Mouse (Mus musculus): ENCODE measurements around the gene Sacs. TPM values are rescaled to one million over a fixed set of nuclear protein-coding genes. Genes with fewer than 3 reads are reported as not detected.
"Not testable (repeated sequence)": the region's sequence is repeated elsewhere in the genome, so short reads cannot be mapped to it uniquely, and the experiment has no call there.

Gene Sacs
- total RNA-seq, 2 experiments from 2014 or later = 36.6 to 41.3 TPM

DNA sequence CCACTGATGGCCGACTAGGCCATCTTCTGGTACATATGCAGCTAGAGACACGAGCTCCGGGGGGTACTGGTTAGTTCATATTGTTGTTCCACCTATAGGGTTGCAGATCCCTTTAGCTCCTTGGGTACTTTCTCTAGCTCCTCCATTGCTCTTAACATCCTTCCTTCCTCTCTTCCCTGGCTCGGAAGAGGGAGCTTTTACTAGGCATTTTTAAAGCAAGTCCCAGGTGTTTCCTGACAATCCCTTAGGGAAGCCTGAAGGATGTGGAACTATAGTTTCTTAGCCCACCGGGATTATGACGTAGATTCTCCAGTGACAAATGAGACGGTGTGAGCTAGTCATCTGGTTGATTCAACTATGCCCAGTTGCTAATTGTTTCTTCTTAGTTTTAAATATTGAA, 19.2 kb downstream of the Sacs start:
- DNase-seq (ENCODE audit: low spot score in 2 of 2) = not testable (repeated sequence)

DNA sequence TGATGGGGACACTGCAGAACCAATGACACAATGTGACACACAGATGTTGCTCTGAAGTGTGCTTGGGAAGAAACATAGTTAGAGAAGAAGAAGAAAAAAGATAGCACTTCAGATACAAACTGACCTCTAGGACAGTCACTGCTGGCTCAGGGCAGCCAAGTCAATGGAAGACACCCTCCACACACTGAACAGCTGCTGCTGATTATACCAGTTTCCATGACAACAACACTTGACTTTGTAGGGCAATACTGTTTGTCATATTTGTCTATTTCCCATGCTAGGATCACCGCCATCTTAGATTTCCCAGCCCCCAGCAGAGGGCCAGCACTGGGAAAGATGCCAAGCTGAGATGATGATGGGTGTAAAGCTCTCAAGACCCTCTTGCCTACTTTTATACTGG, 22.7 kb downstream of the Sacs start:
- DNase-seq (ENCODE audit: low spot score in 2 of 2) = no peak

DNA sequence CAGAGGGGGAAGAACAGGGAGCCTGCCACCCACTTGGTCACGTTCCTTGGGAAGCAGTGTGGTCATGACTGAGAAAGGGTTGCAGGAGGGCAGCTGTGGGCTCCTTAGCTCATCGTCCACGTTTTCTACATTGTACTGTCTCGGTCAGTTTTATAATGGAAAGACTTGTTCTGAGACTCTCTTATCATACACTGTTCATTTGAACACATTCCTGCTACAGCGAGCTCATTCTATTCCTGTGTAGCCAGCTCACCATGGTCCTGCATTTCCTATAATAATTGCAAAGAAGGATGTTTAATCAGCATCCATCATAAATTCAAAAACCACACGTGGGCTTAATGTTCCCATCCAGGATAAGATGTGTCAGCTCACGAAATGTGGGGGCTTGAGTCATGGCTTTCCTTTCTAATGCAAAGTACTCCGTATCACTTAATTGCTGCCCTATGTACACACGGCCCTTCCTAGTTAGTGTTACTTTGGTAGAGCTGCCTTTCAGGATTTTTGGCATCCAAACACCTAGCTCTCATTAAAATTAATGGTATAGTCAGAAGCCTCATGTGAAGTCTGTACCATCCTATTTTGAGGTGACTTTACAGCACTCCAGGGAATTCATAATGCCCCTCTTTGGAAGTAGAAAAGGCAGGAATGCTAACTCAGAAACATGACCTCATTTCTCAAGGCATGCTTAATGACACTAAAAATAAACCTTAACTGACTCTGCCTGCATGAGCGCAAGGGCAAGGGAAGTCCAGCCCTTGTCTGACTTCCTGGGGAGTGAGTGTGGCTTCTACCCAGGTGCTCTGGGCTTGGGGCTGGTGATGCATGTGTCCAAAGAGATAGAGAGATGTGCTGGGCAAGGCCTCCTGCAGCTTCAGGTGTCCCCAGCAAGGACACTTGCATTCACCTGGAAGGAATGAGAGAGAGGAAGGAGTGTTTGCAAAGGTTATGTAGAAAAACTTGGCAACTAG, 23.4 kb downstream of the Sacs start:
- no peak for DNase-seq (ENCODE audit: low spot score in 2 of 2)

DNA sequence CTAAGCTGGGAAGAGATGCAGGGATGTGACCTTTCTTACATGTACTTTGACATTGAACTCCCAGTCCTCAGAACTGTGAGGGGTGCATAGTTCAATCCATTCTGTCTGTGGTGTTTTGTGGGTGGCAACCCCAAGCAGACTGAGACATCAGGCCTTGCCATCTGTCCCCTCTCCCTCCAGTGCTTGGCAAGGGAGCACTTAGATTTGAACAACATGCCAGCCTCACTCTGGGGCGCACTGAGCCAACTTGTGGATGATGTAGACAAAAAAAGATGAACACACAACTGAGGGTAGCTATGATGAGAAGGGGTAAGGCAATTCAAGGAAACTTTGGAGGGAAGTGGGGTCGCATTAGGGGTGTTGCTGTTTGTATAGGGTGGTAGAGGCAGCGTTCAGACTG, 26.2 kb downstream of the Sacs start:
- no peak for DNase-seq (ENCODE audit: low spot score in 2 of 2)

DNA sequence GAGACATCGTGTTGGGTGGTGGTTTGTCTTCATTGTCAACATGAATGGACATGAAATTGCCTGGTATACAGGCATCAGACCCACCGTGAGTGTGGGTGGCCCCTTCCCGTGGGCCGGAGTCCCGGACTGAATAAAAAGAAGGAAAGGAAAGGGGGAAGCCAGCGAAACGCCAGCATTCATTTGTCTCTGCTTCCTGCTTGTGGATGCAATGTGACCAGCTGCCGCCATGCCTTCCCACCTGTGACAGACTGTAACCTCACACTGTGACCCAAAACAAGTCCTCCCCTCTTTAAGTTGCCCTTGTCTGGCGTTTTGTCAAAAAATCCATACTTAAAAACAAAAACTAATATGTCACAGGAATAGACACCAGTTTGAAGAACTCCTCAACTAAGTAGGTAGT, 27.7 kb downstream of the Sacs start:
- DNase-seq (ENCODE audit: low spot score in 2 of 2) = no peak

DNA sequence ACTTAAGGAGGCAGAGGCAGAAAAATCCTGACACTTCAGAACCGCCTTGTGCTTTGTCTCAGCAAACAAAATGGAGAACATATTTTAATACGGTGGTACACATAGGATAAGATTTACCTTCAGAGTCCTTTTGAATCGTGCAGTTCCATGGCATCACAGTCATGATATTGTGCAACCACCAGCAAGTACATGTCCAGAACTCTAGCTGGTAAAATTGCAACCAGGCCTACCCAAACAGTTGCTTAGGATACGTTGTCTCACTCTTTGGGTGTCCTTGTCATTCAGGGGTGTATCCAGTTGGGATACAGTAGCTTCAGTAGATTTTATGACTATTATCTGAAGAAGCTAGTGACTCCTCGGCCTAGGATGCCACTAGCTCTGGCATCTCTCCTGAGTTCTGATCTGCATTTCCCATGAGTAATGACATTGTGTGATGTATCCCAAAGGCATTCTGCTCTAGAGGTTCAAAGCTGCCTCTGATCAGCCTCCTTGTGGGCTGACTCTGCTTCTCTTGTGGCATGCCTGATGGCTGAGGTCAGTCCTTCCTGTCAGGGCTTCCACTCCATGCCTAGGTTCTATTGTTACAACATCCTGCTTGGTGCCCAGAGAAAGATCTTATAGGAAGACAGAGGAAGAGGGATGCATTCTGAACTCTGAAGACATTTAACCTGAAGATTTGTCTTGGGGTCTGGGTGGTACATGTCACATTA, 33.2 kb downstream of the Sacs start:
- DNase-seq (ENCODE audit: low spot score in 2 of 2) = no peak

DNA sequence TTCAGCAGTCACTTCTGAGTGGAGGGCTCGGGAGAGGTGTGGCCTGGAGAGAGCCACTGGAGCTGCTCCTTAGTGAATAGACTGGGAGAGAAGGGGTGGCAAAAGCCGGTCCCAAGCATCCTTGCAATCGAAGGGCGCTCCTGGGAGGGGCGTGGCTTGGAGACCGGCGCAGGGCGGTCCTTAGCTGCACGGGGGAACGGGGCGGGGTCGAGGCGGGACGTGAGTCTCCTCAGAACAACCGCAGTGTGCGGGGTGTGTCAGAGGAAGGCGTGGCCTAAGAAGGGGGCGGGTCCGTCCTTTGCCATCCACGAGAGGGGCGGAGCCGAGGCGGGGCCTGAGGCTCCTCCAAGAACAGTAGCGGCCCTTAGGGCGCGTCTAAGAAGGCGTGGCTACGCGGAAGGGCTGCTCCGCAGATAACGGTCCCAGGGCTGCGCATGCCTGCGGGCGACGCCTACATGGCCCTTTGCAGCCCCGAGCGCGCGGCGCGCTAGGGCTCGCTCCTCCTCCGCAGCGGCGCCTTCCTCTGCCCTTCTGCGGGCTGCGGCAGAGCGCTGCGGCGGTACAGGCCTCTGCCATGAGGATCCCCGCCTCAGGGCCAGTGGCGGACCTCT, 34.4 kb downstream of the Sacs start:
- DNase-seq (ENCODE audit: low spot score in 2 of 2) = peak; percentile 94 to 98

DNA sequence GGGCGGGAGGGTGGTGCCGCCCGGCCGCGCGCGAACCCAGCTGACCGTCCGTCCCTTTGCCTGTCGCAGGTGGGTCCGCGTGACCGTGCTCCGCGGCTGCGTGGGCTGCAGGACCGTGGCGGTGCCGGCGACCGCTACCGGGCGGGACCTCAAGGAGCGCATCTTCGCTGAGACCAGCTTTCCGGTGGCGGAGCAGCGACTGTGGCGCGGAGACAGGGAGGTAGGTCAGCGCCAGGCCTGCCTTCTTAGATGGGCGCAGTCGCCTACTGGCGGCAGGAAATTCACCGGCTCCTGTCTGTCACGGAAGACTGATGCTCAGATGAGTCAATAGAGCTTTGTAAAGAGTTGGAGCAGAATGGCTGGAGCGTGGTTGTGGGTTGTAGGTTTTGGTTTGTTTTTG, 35.0 kb downstream of the Sacs start:
- peak; percentile 25 to 62 for DNase-seq (ENCODE audit: low spot score in 2 of 2)

DNA sequence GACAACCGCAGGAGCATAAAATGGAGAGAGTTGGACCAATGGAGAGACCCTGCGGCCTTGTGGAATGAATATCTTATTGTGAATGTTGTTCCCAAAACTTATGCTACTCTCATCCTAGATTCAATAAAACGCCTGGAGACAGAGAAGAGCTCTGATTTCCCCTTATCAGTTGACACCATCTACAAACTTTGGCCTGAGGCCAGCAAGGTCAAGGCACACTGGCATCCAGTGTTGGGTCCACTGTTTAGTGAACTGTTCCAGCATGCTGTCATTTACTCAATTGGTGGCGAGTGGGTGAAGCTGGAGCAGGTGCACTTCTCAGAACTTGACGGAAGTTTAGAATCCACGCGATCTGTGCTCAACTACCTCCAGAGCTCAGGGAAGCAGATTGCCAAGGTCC, 53.6 kb downstream of the Sacs start:
- no peak for DNase-seq (ENCODE audit: low spot score in 2 of 2)

DNA sequence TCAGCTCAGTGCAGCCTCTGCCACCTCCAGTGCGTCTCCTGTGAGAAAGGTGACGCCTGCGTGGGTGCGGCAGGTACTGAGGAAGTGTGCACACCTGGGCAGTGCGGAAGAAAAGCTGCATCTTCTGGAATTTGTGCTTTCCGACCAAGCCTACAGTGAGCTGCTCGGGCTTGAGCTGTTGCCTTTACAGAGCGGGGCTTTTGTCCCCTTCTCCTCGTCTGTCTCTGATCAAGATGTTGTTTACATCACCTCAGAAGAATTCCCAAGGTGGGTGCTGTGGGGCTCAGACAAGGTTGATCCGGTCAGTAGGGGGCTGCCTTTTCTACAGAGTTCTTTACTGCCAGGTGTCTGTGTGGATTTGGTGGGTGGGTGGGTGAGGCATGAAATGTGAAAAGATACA, 54.1 kb downstream of the Sacs start:
- no peak for DNase-seq (ENCODE audit: low spot score in 2 of 2)

DNA sequence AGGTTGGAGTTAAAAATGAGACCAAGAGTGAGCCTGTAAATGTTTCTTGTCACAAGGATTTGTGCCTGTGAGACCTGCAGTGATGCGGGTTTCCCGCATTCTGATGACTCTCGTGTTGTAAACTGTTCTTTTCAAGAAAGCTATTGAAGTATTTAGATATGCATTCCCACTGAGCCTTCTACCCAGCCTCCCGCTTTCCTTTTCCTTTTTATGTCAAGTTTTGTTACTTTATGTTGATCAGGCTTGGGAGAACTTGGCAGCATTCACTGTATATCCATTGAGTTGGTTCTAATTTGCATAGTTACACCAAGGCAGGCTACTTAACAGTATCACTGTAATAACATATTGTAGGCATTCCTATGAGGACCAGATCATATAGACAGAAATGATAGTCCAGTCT, 56.2 kb downstream of the Sacs start:
- DNase-seq (ENCODE audit: low spot score in 2 of 2) = no peak

DNA sequence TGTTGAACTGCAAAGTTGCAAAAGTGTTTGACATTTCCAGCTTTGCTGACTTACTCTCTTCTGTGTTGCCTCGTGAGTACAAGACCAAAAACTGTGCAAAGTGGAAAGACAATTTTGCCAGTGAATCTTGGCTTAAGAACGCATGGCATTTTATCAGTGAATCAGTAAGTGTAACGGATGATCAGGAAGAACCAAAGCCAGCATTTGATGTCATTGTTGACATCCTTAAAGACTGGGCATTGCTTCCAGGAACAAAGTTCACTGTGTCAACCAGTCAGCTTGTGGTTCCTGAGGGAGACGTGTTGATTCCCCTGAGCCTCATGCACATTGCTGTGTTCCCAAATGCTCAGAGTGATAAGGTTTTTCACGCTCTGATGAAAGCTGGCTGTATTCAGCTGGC, 71.9 kb downstream of the Sacs start:
- no peak for DNase-seq (ENCODE audit: low spot score in 2 of 2)

DNA sequence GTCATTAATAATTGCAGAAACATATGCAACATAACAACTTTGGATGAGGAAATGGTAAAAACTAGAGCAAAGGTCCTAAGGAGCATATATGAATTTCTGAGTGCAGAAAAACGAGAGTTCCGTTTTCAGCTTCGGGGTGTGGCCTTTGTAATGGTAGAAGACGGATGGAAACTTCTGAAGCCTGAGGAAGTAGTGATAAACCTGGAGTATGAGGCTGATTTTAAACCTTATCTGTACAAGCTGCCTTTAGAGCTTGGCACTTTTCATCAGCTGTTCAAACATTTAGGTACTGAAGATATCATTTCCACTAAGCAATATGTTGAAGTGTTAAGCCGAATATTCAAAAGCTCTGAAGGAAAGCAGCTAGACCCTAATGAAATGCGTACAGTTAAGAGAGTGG, 73.5 kb downstream of the Sacs start:
- no peak for DNase-seq (ENCODE audit: low spot score in 2 of 2)

DNA sequence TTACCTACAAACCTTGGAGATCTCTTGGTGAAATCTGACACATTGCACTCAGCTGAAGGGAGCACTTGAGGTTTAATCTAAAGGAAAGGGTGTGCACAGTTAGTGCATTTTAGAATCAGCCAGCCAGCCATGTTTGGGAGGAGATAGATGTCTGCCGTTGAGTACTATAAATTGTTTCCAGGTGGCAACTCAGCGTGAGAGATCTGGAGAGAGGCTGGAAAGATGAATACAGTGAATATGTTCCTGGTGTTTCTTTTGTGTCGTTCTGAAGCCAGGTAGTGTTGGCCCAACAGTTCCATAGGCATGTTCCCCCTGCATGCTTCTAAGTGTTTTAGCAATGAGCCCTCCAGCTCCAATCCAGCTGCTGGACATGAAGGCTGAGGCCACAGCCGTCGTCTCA, 82.9 kb downstream of the Sacs start:
- DNase-seq (ENCODE audit: low spot score in 2 of 2) = no peak

DNA sequence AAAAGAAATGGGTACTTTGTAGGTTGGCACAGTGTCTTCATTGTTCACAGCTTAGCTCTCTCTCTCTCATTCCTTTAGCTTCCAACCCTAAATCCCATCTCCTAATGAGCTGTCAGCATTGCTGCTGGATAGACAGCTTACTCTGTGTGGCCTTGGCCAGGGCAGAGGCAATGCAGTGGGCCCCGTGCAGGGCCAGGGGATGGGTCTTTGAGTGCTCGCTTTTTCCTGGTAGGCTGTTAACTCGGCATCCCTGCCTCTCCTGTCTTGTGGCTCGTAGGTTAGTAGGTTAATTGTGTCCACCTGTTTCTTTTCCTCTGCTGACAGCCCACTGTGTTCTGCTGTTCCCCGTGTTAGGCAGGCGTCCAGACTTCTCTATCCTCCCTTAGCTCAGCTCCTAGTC, 84.2 kb downstream of the Sacs start:
- DNase-seq (ENCODE audit: low spot score in 2 of 2) = no peak

DNA sequence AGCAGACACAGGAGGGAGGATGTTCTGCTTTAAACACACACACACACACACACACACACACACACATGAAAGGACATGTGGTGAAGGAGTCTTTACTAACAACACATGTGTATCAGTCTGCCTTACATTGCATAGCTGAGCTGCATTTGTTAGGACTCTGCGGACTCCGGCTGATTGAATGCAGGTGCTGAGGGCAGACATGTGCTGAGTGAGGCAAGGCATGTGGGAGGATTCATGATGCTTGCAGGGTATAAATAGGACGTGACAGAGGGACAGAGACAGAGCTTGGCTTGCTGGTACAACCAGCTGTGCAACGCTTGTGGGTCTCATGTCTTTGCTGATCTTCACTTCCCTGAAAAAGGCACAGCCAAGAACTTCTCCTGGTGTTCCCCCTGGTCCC, 85.5 kb downstream of the Sacs start:
- no peak for DNase-seq (ENCODE audit: low spot score in 2 of 2)

DNA sequence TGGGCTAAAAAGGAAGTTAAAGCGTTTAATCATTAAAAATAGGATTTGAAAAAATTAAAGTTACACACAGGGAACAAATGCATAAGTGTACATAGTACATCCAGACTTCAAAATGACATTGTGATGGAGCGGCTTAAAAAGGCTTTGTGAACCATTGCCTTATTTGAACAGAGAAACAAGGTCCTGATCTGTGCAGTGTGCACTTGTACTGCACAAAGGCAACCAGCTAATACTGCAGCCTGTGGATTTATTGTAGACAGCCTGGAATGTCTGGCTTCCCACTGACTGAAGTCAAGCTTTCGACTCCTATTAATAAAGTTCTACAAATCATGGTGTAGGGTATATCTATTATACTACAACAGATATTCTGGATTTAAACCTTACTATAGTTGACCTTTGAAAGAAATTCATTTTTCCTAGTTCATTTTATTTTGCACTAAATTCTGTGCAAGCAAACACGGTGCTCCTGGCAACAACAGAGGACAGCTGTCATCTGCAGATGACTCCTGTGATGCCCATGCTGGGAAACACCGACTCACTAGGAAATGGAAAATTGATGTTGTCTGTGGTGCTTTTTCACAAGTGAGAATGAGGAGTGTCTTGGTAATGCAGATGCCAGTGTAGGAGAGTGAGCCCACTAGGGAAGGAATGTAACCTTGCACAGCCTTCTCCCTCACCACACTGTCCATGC, 86.3 kb downstream of the Sacs start:
- DNase-seq (ENCODE audit: low spot score in 2 of 2) = no peak

DNA sequence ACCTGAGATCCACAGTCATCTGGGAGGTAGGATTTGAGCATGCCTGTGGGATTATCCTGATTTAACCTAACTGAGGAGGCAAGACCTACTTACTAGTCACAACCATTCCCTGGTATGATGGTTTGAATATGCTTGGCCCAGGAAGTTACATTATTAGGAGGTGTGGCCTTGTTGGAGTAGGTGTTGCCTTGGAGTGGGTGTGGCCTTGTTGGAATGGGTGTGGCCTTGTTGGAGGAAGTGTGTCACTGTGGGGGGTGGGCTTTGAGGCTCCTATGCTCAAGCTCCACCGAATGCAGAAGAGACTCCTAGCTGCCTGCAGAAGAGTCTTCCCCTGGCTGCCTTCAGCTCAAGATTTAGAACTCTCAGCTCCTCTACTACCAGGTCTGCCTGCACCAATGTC, 87.9 kb downstream of the Sacs start:
- no peak for DNase-seq (ENCODE audit: low spot score in 2 of 2)

DNA sequence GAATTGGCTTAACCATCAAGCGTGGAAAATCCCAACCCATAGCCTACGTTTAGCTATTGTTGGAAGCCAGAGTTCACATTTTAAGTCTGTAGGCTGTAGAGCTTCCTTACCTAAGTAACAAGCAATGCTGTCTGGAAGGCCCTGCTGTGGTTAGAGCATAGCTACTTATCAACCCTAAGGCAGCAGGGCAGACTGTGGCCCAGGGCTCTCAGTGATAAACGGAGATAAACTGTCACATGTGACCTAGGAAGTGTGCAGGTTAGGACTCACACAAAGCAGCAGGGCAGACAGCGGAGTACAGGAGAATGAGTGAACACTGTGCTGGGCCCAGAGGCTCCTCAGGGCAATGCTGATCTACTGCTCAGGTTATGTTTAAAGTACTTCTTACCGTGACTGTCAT, 91.5 kb downstream of the Sacs start:
- DNase-seq (ENCODE audit: low spot score in 2 of 2) = no peak

DNA sequence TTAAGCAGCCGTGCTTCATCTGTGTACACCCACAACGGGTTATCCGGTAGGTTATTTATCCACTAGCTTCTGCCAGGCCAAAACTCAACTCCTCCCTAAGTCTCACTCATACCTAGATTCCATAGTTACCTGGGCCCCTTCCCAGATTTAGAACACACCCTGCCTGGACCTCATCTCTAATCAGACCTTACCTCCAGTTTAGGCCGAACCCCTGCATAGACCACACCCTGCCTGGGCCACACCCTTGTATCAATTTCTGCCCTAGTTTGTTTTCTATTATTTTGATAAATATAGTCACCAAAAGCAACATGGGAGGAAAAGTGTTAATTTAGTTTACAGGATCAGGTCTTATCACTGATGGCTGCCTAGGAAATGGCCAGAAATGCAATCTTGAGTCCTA, 91.9 kb downstream of the Sacs start:
- no peak for DNase-seq (ENCODE audit: low spot score in 2 of 2)

DNA sequence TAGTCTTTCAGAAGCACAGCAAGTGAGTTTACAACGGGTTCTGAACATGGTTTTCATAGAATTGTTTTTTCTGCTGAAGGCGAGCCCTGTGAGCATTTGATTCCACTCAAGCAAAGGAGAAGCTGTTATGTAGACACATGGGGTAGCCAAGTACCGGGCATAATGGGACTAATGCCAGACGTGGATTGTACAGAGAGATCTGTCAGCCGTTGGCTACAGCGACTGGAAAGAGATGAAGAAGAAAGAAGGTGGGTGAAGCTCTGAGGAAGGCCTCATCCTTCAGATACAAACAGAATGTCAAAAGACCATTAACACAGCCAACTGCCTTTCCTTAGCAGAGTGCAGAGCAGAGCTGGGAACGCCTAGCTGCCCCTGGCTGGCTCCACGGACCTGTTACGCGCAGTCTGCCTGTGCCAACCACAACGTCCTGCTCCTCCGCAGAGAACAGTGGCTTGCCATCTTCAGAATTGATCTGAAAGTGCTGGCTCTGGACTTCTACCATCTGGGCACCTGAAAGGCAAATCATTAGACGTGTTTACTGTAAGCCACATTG, 93.8 kb downstream of the Sacs start:
- DNase-seq (ENCODE audit: low spot score in 2 of 2) = no peak

Data from gastrocnemius, postnatal 4 days (tissue).